Mouse (Mus musculus) cortical plate, adult 2 months (tissue): ENCODE results near the gene Mpg.

Experiments used
- CTCF ChIP-seq: fragments of 200-500 bp; IDR thresholded peaks from 2 replicates; pipeline ENCODE4 v1.5.1; 2011; ENCODE audit warnings: mild to moderate bottlenecking, control low read depth, low read length; ENCODE audit not compliant: insufficient read depth; ENCODE audit errors: extremely low read depth
- POLR2A ChIP-seq: fragments of 200-500 bp; IDR thresholded peaks from 2 replicates; pipeline ENCODE4 v1.6.1; 2011; ENCODE audit warnings: mild to moderate bottlenecking, low read length, control low read depth; ENCODE audit not compliant: insufficient read depth; ENCODE audit errors: extremely low read depth

GRCm38 (mm10) chr11:32250880-32251763 lies 24.8 kb downstream of the Mpg start:
- no peak for TF ChIP-seq CTCF
- no peak for TF ChIP-seq POLR2A
